Mouse (Mus musculus): ENCODE results near the gene Pik3ap1. TPM values are rescaled to one million over a fixed set of nuclear protein-coding genes. Genes with fewer than 3 reads are reported as not detected.

Pik3ap1 gene
- total RNA-seq, 2 experiments from 2014 or later = 0.07 to 0.43 TPM

DNA sequence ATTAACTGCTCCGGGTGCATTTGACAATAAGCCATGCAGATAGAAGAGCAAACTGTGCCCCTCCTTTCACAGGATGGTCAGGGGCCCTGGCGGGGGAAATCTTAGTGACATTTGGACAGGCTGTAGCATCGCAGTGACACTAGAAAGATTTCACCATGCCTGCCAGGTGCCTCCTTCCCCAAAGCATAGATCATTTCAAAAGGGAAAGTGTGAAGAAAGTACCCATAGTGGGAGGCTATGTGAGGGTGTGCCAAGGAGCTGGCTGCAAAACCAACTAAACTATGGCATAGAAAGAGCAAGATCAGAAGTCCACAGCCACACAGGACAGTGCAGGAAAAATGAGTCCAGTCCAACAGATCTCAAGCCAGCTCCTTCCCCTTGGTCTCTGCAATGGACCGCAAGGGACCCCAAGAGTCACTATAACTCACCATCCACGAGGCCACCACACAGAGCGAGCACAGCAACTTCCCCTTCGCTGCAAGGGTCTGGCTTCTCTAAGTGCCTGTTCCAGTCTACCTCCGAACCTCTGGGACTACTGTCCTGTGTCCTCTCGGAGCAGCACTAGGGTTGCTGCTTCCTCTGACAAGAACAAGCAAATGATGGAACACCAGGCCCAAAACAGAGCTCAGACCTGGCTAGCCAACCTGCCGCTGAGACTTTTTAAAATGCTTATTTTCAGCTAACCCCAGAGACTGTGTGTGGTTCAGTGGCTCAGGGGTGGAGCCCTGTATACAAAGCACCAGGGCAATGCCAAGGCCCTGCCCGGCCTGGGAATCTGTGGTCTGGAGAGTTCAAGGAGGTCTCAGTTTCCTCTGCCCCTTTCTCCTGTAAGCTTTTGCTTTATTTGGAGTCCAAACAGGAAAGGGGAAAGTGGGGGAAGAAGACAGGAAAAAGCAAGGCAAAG, 15.1 kb downstream of the Pik3ap1 start:
- DNase-seq (ENCODE audit: low spot score) = no peak

DNA sequence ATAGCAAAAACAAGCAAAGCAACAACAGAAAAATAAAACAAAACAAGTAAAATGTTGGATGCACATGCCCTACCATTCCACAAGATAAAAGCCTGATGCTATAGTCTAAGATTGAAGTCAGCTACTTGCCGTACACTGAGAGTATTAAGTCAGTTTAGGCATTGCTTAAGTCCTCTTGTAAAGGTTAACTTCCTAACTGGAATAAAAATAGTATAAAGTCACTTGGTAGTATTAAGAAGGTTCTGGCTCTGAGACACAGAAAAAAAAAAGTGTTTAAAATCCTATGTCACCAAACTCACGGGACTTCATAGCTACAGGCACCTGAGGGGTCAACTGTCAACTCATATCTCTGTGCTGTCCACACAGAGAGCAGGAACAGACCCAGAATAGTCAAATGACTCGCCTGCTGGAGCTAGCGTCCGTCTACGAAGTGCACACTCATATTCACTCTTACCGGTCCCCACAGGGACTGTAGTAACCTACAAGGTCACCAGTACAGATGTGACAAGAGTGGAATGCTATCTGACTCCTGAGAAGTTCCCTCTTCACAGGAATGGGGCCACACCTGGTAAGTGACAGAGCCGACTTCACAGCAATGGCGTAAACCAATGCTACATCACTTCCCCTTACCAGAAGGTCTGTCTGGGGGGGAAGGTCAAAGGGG, 17.9 kb downstream of the Pik3ap1 start:
- no peak for DNase-seq (ENCODE audit: low spot score)

DNA sequence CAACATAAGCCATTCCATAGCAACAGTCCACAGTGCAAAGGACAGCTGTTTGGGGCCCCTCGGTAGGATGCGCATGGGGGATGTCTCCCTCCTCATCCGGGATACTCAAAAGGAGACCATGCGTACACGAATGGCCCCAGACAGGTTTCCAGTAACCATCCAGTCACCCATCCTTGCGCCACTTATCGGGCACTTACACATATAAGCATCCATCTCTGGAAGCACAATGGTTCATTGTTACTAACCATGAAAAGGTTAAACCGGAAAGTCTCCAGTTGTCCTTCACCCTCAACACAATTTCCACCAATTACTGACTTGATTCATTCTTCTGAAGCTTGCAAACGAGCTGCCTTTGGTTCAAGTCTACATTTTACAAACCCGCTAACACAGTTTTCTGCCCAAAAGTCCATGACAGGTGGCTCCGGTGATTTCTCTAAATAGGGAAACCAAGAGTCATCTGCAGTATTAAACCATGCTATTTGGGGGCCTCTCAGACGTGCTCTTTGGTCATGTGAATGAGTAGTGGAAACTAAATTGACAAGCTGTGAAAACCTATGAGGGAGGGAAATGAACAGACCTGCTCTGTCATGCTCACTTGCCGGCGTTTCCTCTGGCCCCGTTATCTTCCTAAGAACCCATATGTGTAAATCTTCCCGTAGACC, 18.6 kb downstream of the Pik3ap1 start:
- no peak for DNase-seq (ENCODE audit: low spot score)

DNA sequence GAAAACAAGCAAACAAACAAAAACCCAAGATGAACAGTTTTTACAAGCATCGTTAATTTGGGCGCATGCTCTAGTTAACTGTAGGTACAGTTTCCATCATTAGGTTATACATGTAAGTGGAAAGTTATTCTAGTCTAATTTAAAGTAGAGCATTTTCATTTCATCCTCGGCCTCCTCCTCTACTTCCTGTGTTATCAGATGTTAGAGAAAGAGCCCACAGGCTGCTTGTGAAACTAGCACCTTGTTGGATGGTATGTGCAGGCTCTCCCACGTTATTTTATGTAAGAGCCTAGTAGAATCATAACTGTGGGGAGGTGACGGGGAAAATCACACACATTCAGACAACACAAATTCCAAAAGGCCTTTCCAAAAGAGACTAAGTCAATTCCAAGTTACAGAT, 19.3 kb downstream of the Pik3ap1 start:
- DNase-seq (ENCODE audit: low spot score) = no peak

DNA sequence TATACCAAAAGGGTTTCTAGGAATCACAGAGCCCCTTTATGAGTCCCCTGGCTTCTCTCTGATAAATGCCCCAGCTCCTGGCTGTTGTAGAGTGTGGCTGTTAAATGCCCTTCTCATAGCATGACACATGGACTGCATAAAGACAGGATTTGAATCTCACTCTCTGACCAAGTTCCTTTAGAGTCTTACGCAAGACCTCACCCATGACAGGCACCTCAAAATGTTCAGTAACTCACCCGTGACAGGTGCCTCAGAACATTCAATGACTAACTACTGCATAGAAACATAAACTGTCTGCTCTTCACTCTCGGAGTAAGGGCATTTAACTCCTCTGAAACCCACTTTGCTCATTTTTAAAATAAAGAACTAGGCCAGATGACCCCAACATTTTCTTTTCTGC, 20.4 kb downstream of the Pik3ap1 start:
- DNase-seq (ENCODE audit: low spot score) = no peak

DNA sequence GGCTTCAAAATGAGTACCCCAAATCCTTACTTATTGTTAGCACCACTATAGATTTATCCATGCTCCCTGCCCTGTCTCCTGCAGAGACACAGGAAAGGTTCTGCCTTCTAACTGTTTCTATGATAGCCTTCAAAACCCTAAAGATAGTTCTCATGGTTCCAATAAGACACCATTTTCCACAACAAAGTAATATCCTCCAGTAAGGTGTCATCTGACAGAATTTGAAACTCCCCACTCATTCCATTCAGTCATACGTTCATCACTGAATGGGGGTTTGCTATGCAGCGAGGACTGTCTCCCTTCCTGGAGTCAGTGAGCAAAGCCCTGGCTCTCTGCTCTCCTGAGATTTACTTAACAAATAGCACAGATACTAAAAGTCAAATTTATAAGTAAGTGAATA, 21.9 kb downstream of the Pik3ap1 start:
- DNase-seq (ENCODE audit: low spot score) = no peak

DNA sequence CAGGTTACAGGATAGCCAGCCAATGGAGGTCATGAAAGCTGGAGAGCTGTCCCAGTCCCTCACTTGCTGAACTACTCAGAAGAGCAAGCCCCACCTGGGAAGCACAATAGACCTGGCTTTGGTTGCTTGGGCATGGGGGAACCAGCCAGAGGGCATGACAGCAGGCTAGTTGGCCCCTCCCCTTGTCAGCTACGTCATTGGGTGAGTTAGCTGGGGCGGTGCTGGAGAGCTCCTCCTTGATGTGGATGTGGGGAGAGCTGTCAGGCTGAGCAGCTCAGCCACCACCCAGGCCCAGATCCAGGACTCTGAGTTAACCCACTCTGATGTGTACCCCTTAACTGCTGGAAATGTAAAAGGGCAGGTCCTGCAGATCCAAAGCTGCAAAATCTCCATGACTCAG, 24.4 kb downstream of the Pik3ap1 start:
- no peak for DNase-seq (ENCODE audit: low spot score)

DNA sequence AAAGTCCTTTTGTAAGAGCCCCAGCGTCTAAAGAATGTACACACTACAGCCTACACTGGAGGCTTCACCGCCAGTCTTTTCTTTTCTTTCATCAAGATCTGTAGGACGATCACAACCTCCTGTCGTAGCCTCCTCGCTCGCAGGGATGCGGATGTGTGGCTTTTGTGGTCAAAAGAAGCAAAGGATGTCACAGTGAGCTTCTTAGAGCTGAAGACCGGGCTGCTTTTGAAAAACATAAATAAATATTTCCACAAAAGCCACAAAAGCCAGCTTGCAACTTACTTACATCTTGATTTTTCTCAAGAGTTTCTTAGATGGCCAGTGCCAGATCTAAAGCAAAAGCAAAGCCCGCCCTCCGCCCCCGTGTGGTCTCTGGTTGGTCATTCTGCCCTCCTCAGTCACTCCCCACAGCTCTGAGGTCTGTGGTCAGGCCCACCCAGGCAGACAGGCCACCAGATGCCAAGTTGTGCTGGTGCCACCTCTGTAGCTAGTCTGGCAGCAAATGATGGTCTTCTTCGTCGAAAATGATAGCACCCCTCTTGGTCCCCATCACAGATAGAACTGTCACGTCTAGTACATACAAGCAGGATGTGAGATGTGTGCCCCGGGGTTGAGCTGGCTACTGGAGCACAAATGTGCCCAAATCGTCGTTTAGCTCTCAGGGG, 30.5 kb downstream of the Pik3ap1 start:
- no peak for DNase-seq (ENCODE audit: low spot score)

DNA sequence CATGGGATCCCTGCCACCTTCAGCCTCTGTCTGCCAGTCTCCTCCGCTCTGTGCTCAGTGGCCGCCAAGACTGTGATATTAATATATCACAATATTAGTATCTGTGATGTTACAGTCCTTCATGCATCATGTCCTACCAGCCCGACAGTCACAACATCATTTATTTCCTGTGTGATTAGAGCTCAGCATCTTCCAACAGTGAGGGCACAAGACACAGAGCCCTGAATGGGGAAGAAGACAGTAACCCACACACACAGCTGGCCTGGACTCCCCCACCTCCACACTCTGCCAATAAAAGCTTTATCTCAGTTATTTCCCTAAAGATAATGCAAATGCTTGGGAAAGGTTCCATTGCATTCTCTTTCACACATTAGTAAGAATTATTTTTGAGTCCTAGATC, 35.3 kb downstream of the Pik3ap1 start:
- no peak for DNase-seq (ENCODE audit: low spot score)

DNA sequence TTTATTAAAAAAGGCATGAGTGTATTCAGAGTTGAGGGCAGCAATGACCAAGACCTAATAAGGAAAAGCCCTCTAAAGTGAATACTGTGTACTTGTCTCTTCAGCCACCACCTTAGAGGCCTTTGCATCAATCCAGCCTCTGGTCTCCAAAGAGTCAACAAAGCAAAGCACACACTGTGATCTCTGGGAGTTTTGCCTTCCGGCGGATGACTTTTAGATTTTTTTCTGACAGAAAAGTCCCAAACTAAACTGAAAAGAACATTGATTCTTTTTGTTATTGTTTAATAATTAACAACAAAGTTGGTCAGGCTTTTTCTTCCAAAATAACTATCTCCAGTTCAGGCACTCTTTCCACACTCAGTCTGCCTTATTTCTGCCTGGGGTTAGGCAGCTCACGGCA, 36.7 kb downstream of the Pik3ap1 start:
- no peak for DNase-seq (ENCODE audit: low spot score)

DNA sequence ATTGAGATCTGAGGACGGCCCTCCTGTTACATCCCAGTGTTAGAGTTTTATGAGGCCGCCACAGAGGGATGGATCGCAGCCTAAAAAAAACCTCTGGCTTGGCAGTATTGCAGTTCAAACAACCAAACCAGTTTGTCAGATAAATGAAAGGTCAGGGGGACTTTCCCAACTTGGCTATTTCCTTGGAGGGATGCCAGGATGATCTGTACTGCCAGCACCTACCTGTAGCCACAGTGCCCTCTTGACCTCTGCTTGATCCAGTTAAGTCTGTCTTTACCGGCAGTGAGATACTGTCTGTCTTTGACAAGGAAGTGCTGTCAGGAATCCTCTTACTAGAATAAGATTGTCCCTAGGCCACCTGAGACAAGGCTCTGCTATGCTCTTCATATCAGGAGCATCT, 37.6 kb downstream of the Pik3ap1 start:
- no peak for DNase-seq (ENCODE audit: low spot score)

DNA sequence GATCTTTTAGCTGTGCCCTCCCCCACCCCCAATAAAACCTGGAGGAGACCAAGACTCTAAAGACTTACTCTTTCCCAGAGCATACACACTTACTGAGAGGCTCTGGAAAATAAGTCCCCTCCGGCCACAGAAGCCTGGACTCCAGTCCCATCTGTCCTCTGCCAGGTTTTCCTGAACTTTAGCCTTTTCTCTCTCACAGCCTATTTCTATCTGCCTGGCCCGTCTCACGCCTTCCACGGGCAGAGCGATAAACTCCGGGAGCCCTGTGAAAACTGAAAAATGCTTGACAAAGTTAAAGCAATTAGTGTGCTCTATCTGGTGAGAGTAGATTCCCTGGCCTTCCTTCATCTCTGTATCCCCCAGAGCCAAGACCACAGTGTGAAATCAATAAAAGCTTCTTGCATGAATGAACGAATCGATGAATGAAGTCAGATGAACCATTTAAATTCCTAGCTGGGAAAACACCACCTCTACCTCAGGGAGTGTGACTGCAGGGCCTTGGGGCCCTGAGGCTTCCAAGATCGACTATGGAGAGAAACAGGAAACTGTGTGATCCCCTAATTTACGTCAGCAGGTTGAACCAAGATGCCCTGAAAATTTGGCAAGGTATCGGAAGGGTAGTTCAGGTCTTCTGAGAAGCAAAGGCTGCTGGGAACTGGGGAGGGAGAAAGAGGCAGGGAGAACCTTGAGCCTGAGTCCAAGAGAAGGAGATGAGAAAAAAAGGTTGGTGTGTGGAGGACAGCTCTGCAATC, 38.6 kb downstream of the Pik3ap1 start:
- no peak for DNase-seq (ENCODE audit: low spot score)

DNA sequence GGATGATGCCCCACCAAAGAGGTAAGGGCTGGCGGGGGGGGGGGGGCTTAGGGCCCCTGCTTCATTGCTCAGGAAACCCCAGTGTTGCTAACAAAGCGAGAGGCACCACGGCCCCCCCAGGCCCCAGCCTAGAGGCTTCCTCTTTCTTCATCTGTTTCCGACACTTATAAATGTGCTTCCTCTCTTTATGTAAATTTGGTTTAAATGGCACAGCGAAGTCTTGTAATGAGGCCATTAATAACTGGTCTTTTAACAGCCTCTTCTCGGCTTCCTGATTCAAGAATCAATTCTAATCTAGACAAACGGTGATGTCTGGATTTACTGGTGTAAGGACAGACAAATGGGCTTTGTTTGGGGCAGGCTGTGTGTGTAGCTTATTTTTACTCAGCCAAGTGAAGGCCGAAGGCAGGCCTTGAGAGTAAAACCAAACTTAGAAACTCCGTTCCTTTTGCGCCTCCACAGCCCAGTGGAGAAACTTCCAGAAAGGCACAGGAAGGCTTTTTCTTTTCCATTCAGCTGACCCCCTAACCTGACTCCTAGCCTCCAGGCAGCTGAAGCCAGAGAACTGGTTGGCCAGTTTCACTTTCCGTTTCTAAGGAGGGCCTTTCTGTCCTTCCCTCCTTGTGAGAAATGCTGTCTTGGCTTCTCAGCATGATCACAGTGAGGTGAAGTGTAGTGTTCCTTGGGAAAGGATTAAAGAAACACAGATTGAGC, 39.7 kb downstream of the Pik3ap1 start:
- DNase-seq (ENCODE audit: low spot score) = no peak

DNA sequence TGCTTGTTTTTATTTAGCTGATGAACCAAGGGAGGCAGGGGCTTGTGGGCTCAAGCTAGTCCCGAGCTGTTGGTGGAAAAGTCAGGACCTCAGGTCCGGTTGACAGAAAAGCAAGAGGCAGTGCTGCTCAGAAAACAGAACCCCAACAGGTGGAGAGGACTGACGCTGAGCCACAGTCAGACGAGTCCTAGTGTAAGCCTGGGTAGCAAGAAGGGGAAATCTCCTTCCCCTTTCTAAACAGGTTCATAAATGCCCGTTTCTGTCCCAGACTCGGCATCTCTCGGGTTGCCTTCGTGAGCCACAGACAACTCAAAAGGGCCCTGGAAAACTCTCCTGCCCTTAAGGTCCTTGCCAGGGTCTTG, 40.3 kb downstream of the Pik3ap1 start:
- DNase-seq (ENCODE audit: low spot score) = no peak

DNA sequence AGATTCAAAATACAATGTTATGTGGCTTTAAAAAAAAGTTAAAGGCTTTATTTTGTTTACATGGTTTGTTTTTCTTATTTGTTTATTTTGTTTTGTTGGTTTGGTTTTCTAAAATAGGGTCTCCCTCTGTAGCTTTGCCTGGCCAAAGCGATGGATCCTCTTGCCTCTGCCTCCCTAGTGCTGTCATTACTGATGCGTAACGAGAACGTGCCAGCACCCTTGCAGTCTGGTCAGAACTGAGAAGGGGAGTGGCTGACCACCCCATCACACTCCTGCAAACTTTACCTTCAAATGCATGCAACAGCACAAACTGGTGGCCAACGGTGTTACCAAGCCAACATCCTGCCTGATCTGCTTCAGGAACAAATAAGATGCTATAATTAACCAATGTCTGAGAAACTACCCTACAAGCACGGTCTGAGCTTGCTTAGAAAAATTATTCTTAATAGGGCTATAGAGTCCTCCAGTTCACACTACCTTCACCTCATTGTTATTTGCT, 42.3 kb downstream of the Pik3ap1 start:
- DNase-seq (ENCODE audit: low spot score) = no peak

DNA sequence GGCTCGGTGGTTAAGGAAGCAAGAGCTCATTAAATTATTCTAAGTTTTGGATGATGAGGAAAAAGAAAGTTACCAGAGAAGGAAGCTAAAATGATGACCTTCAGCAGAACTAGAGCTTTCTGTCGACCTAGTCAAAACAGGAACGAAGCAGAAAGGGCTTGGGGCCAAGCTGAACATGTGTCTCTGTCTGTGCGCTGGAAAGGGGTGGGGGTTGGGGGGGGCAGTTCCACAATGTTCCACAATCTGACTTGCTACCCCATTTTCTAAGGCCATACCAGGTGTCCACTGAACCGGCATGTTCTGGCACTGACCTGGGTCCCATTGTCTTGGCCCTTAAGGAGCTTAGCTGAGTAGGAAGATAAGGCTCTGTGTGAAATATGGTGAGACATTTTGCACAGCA, 43.2 kb downstream of the Pik3ap1 start:
- no peak for DNase-seq (ENCODE audit: low spot score)

DNA sequence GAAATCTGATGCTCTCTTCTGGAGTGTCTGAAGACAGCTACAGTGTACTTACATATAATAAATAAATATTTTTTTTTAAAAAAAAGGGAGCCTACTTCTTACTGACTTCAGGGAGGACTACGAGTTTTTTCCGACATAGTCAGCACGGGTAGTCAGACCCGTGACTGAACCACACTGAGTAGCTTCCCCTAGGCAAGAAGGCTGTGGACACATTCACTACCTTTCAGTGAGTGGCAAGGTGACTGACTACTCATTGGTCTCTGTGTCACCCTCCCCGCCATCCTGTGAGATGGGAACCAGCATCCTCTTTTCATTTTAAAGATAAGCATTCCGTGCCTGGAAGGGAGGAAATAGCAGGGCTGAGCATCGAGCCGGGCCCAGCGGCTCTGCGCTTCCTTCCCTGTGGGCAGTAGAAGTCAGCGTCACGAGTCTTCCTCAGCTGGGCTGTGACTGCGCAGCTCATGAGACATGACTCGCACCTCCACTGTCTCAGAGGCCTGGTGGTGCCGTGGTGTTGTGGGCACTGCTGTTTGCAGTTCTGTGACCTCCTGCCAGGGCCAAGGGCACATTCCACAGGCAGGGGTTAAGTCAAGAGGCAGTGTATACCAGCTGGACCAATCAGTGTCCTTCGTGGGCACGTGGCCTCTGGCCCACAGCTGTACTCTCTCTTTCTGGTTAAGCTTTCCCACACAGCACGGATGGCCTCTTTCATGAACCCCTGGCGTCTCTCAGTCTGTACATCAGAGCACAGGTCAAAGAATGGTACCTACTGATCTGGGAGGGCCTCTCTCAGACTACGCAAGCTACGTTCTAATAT, 45.7 kb downstream of the Pik3ap1 start:
- no peak for DNase-seq (ENCODE audit: low spot score)

DNA sequence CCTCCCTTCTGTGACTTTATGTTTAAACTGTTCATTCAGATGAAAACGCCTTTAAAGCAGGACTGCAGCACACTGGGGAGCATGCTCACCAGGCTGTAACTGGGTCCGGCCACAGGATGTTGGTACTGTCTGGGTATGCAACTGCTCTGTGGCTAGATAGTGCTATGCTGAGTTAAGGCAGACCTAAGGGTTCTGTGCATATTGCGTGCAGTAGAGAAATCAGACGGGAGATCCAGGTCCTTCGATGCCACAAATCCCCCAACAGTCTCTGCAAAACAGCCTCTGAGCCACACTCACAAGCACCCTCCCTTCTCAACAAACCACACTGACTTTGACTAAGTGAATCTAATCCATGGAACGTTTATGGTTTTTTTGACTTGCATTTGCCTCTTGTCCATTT, 46.5 kb downstream of the Pik3ap1 start:
- DNase-seq (ENCODE audit: low spot score) = no peak

DNA sequence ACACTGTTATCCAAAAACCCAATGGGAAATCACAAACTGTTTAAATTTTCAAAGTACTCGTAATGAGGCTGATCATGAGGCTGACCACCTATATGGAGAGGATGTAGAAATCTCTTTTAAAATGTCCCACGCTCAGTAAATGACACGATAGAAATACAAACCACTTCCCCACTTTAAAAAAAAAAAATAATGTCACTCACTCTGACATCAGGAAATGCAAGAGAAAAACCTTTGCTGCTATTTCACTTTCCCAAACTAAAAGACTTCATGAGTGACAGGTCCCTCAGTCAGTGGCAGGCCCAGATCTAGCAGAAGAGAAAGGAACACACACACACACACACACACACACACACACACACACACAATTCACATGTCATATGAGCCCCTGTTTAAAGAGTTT, 49.2 kb downstream of the Pik3ap1 start:
- DNase-seq (ENCODE audit: low spot score) = no peak

DNA sequence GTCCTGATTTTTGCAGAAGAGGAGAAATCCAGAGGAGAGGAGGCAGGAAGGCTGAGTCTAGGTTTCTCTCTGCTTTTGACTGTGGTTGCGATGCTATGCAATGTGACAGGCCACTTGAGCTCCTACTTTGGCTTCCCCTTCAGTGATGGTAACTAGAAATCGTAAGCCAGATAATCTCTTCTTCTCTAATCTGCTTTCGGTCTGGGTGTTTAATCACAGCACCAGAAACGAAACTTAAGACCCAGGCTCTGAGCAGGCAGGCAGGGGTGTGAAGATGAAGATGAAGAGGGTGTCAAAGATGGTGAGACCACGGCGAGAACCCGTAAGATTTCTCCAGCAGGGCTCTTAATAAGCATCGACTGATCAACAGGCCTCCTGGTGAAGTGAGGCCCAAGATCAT, 51.9 kb downstream of the Pik3ap1 start:
- DNase-seq (ENCODE audit: low spot score) = no peak
